Mouse (Mus musculus): ENCODE results near the gene B430305J03Rik. TPM values are rescaled to one million over a fixed set of nuclear protein-coding genes. Genes with fewer than 3 reads are reported as not detected.

The B430305J03Rik gene
- polyA plus RNA-seq, 1 experiment: 2.4 TPM

DNA sequence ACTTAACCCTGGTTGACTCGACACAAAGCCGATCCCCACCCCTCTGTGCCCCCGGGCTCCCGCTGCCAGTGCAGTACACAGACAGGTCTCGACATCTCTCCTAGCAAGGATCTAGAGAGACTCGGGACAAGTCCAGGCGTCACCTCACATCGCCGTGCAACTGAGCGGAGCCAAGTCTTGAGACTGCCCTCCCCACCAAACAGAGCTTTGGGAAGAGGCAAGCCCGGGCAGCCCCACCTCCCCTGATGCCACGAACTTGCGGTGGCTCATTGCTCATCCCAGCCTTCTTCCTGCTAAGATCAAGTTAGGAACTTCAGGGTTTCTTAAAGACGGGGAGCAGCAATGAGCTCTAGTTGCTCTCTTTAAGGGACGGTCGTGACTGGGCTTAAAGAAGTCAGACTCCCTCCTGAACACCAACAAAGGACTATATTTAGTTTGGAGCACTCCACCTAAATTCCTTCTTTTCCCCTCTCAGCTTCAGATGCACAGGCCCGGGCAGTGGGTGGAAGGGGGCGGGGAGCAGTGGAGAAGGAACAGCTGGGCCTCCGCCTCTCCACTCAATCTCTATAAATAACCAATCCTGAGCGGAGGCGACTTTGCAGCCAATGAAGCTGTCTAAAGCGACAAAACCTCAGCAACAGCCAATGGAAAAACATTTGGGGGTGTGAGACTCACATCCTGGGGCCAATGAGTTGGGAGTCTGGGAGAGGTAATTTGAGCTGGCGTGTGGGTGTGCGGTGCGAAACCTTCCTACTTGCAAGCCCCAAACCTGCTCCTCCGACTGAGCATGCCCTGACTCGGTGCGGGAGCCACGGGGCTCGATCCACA lies 2.4 kb downstream of the B430305J03Rik start:
- peaks cover 36% of the 10 kb centered on the region for H3K79me2 ChIP-seq (ENCODE audit: control insufficient read depth, insufficient read depth)
- H3K27me3 ChIP-seq (ENCODE audit: control insufficient read depth, insufficient read depth, insufficient read length): no peaks in the 10 kb centered on the region
- H3ac ChIP-seq (ENCODE audit: control insufficient read depth, insufficient read length): peak overlapping the region; percentile 60
- peak overlapping the region; percentile 94 for H3K4me2 ChIP-seq (ENCODE audit: low read depth)
- H3K36me3 ChIP-seq (ENCODE audit: control insufficient read depth, insufficient read depth): no peaks in the 10 kb centered on the region
- no peak for TF ChIP-seq POLR2AphosphoS2 (IDR thresholded peaks at IDR 0.05; ENCODE audit: insufficient read length, low read depth)
- no peak for TF ChIP-seq TCF3 (IDR thresholded peaks at IDR 0.05; ENCODE audit: insufficient read length, low read depth)
- peak; percentile 78 for TF ChIP-seq POLR2A (IDR thresholded peaks at IDR 0.05; ENCODE audit: insufficient read length, low read depth)
- TF ChIP-seq CEBPB (IDR thresholded peaks at IDR 0.05; ENCODE audit: insufficient read depth, poor library complexity, severe bottlenecking): no peak
- no peak for TF ChIP-seq SRF (IDR thresholded peaks at IDR 0.05; ENCODE audit: control insufficient read depth, insufficient read length, low read depth)
- no peak for TF ChIP-seq REST (IDR thresholded peaks at IDR 0.05; ENCODE audit: insufficient read depth, insufficient read length)
- no peak for TF ChIP-seq E2F4 (IDR thresholded peaks at IDR 0.05; ENCODE audit: insufficient read depth)
- TF ChIP-seq TCF12 (IDR thresholded peaks at IDR 0.05; ENCODE audit: insufficient read depth, poor library complexity, severe bottlenecking): no peak
- TF ChIP-seq MYOG (IDR thresholded peaks at IDR 0.05; ENCODE audit: control insufficient read depth in 1 of 3, insufficient read depth in 1 of 3, insufficient read length in 2 of 3, low read depth in 2 of 3): peak in 2 of 3 experiments; percentile 43 to 79
- no peak for TF ChIP-seq MAX (IDR thresholded peaks at IDR 0.05; ENCODE audit: low read depth)
- TF ChIP-seq MYOD1 (IDR thresholded peaks at IDR 0.05; ENCODE audit: control insufficient read depth in 1 of 3, insufficient read length in 2 of 3, low read depth in 2 of 3): peak; percentile 80 to 87 (median 80)
- no peak for TF ChIP-seq USF1 (IDR thresholded peaks at IDR 0.05; ENCODE audit: low read depth)
- peak overlapping the region; percentile 99 for H3K4me3 ChIP-seq

DNA sequence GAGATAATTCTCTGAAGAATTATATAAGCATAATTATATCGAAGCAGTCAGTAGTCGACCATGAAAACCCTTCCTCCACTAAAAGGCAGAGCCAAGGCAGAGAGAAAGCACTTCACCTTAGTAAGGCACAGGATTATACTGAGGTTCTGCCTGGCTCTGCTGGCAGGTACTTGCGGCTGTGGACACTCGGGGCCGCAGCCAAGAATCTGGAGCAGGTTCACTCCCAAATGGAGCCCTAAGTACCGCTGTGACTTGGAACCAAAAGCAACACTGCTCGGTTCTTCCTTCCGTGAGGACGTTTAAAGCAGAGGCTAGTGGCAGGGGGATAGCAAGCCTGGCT lies 3.0 kb downstream of the B430305J03Rik start:
- Histone ChIP-seq H3K79me2 (ENCODE audit: control insufficient read depth, insufficient read depth) (peaks cover 30% of the 10 kb centered on the region), H3K4me2 (ENCODE audit: low read depth) (peak overlapping the region; percentile 94), H3K27me3 (ENCODE audit: control insufficient read depth, insufficient read depth, insufficient read length) (no peaks in the 10 kb centered on the region), H3ac (ENCODE audit: control insufficient read depth, insufficient read length) (peak overlapping the region; percentile 60), H3K4me3 (peak overlapping the region; percentile 99), H3K36me3 (ENCODE audit: control insufficient read depth, insufficient read depth) (no peaks in the 10 kb centered on the region)
- TF ChIP-seq SRF (IDR thresholded peaks at IDR 0.05; ENCODE audit: control insufficient read depth, insufficient read length, low read depth): no peak
- no peak for TF ChIP-seq CEBPB (IDR thresholded peaks at IDR 0.05; ENCODE audit: insufficient read depth, poor library complexity, severe bottlenecking)
- no peak for TF ChIP-seq MAX (IDR thresholded peaks at IDR 0.05; ENCODE audit: low read depth)
- TF ChIP-seq TCF3 (IDR thresholded peaks at IDR 0.05; ENCODE audit: insufficient read length, low read depth): no peak
- TF ChIP-seq USF1 (IDR thresholded peaks at IDR 0.05; ENCODE audit: low read depth): no peak
- TF ChIP-seq MYOG (IDR thresholded peaks at IDR 0.05; ENCODE audit: control insufficient read depth in 1 of 3, insufficient read depth in 1 of 3, insufficient read length in 2 of 3, low read depth in 2 of 3): no peak
- no peak for TF ChIP-seq REST (IDR thresholded peaks at IDR 0.05; ENCODE audit: insufficient read depth, insufficient read length)
- no peak for TF ChIP-seq E2F4 (IDR thresholded peaks at IDR 0.05; ENCODE audit: insufficient read depth)
- no peak for TF ChIP-seq MYOD1 (IDR thresholded peaks at IDR 0.05; ENCODE audit: control insufficient read depth in 1 of 3, insufficient read length in 2 of 3, low read depth in 2 of 3)
- no peak for TF ChIP-seq TCF12 (IDR thresholded peaks at IDR 0.05; ENCODE audit: insufficient read depth, poor library complexity, severe bottlenecking)
- TF ChIP-seq POLR2A (IDR thresholded peaks at IDR 0.05; ENCODE audit: insufficient read length, low read depth): no peak
- no peak for TF ChIP-seq POLR2AphosphoS2 (IDR thresholded peaks at IDR 0.05; ENCODE audit: insufficient read length, low read depth)

DNA sequence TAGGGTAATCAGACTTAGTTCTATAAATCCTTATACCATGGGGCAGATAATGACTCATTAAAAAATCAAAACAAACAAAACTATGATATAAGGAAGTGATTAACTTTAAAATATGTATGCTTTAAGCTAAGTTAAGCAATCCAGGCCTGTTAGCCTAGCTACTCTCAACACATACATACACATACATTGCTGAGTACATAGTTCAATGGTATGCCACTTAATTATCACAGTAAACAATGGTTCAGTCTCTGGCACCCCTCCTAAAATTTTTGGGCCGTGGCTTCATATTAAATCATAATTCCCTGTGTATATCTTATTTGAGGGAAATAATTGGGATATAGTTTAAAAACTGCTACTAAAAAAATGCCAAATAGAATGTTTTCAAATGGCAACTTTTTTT lies 4.4 kb downstream of the B430305J03Rik start, which contains the start of gene Rap2b:
Rap2b (plus strand) TSS at position 301 of the 400 bp plus-strand sequence.
- Histone ChIP-seq H3K36me3 (ENCODE audit: control insufficient read depth, insufficient read depth) (no peaks in the 10 kb centered on the region), H3K4me2 (ENCODE audit: low read depth) (peak within 1 kb of the TSS; percentile 94), H3ac (ENCODE audit: control insufficient read depth, insufficient read length) (peak within 1 kb of the TSS; percentile 60), H3K27me3 (ENCODE audit: control insufficient read depth, insufficient read depth, insufficient read length) (no peaks in the 10 kb centered on the region), H3K4me3 (peak within 1 kb of the TSS; percentile 99), H3K79me2 (ENCODE audit: control insufficient read depth, insufficient read depth) (peaks cover 15% of the 10 kb centered on the region)
- no peak for TF ChIP-seq USF1 (IDR thresholded peaks at IDR 0.05; ENCODE audit: low read depth)
- TF ChIP-seq TCF3 (IDR thresholded peaks at IDR 0.05; ENCODE audit: insufficient read length, low read depth): no peak
- TF ChIP-seq REST (IDR thresholded peaks at IDR 0.05; ENCODE audit: insufficient read depth, insufficient read length): no peak
- TF ChIP-seq E2F4 (IDR thresholded peaks at IDR 0.05; ENCODE audit: insufficient read depth): no peak
- TF ChIP-seq POLR2AphosphoS2 (IDR thresholded peaks at IDR 0.05; ENCODE audit: insufficient read length, low read depth): no peak
- no peak for TF ChIP-seq TCF12 (IDR thresholded peaks at IDR 0.05; ENCODE audit: insufficient read depth, poor library complexity, severe bottlenecking)
- TF ChIP-seq SRF (IDR thresholded peaks at IDR 0.05; ENCODE audit: control insufficient read depth, insufficient read length, low read depth): no peak
- TF ChIP-seq MAX (IDR thresholded peaks at IDR 0.05; ENCODE audit: low read depth): no peak
- TF ChIP-seq POLR2A (IDR thresholded peaks at IDR 0.05; ENCODE audit: insufficient read length, low read depth): no peak
- no peak for TF ChIP-seq MYOD1 (IDR thresholded peaks at IDR 0.05; ENCODE audit: control insufficient read depth in 1 of 3, insufficient read length in 2 of 3, low read depth in 2 of 3)
- TF ChIP-seq MYOG (IDR thresholded peaks at IDR 0.05; ENCODE audit: control insufficient read depth in 1 of 3, insufficient read depth in 1 of 3, insufficient read length in 2 of 3, low read depth in 2 of 3): no peak
- TF ChIP-seq CEBPB (IDR thresholded peaks at IDR 0.05; ENCODE audit: insufficient read depth, poor library complexity, severe bottlenecking): no peak

DNA sequence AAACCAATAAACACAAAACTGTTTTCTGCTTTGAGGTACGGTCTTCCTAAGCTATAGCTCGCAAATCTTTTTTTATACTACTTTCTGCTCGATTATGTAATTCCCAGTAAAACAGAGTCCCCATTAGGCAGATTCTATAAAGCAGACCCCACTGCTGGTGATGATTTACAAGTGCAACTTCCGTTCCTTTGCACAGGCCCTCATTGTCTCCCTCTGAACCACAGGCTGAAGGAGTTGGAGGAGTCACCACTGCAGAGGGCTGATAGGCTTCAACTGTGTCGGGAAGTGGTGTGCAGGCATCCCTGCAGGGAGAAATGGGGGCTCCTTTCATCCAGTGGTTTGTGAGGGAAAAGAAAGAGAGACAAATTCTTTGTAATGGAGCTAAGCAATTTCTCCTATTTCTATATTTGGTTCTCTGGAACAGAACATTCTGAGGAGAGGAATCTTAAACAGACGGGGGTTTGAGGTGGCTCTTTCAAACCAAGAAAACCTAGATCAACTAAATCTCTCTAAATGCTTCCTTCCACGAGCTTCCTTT lies 6.9 kb downstream of the B430305J03Rik start:
- Histone ChIP-seq H3K36me3 (ENCODE audit: control insufficient read depth, insufficient read depth) (no peaks in the 10 kb centered on the region), H3ac (ENCODE audit: control insufficient read depth, insufficient read length) (no peak overlapping the region)

More for the DNA sequence above, 6.9 kb downstream of the B430305J03Rik start:
- TF ChIP-seq MYOD1 (IDR thresholded peaks at IDR 0.05; ENCODE audit: control insufficient read depth in 1 of 3, insufficient read length in 2 of 3, low read depth in 2 of 3): no peak
- no peak for TF ChIP-seq MYOG (IDR thresholded peaks at IDR 0.05; ENCODE audit: control insufficient read depth in 1 of 3, insufficient read depth in 1 of 3, insufficient read length in 2 of 3, low read depth in 2 of 3)
- TF ChIP-seq POLR2AphosphoS2 (IDR thresholded peaks at IDR 0.05; ENCODE audit: insufficient read length, low read depth): no peak
- TF ChIP-seq REST (IDR thresholded peaks at IDR 0.05; ENCODE audit: insufficient read depth, insufficient read length): no peak
- TF ChIP-seq CEBPB (IDR thresholded peaks at IDR 0.05; ENCODE audit: insufficient read depth, poor library complexity, severe bottlenecking): no peak
- TF ChIP-seq POLR2A (IDR thresholded peaks at IDR 0.05; ENCODE audit: insufficient read length, low read depth): no peak
- TF ChIP-seq USF1 (IDR thresholded peaks at IDR 0.05; ENCODE audit: low read depth): no peak
- TF ChIP-seq MAX (IDR thresholded peaks at IDR 0.05; ENCODE audit: low read depth): no peak
- TF ChIP-seq TCF3 (IDR thresholded peaks at IDR 0.05; ENCODE audit: insufficient read length, low read depth): no peak
- no peaks in the 10 kb centered on the region for H3K27me3 ChIP-seq (ENCODE audit: control insufficient read depth, insufficient read depth, insufficient read length)
- H3K4me2 ChIP-seq (ENCODE audit: low read depth): no peak overlapping the region
- H3K79me2 ChIP-seq (ENCODE audit: control insufficient read depth, insufficient read depth): no peaks in the 10 kb centered on the region
- H3K4me3 ChIP-seq: no peak overlapping the region

Data from myocyte (in vitro differentiated cells).